Mouse (Mus musculus): ENCODE measurements around the gene Nfia. TPM values are rescaled to one million over a fixed set of nuclear protein-coding genes. Genes with fewer than 3 reads are reported as not detected.

The Nfia gene
- polyA plus RNA-seq, 1 experiment = 1.4 TPM

DNA sequence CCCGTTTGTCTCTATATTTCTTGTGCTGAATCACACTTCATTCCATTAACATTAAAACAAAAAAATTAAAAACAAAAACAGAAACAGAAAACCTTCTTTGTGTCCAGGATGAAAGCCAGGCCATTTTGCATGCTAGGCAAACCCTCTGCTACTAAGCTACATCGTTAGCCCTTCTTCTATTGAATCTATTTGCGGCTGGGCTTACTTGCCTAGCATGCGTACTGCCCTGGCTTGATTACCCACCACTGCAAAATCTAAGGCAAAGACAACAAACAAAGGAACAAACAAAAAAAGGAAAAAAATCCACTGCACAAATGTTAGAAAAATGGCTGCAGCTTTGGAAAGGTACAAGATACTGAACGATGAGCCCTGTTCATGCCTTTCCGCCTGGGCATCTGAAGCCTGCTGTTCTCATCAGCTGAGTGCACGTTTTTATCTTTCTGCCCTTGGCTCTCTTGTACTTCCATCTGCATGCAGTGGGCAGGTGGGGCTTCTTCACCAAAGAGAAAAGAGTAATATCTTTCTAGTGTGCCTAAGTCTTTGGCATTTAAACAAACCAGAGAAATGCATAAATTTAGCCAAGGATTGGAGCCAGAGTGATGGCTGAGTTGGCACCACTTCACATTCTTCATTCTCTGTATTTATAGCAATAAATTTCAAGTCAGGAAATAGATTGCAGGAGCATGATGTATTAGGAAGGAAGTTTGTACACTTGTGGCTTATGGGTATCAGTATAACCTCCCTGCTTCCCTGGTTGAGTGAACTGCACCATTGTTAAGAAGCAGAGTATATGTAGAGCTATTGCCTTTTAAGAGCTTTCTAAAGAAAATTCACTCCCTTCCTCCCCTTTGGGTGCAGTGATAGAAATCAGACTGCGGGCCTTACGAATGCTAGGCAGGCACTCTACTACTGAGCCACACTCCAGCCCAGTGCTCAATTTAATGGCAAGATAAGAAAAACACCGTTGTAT lies 121.7 kb downstream of the Nfia start:
- Histone ChIP-seq H3K36me3 (ENCODE audit: control insufficient read depth, insufficient read depth, low read length, poor library complexity, severe bottlenecking) (no peaks in the 10 kb centered on the region), H3K27me3 (ENCODE audit: control insufficient read depth, insufficient read depth, low read length, poor library complexity, severe bottlenecking) (no peaks in the 10 kb centered on the region), H3K4me1 (ENCODE audit: control insufficient read depth, insufficient read depth, low read length) (no peaks in the 10 kb centered on the region), H3K9ac (ENCODE audit: low read depth, poor library complexity, severe bottlenecking) (no peak overlapping the region), H3K4me3 (ENCODE audit: low read depth, low read length) (no peak overlapping the region), H3K9me3 (replicated peaks; ENCODE audit: control insufficient read depth, insufficient read depth, low read length, poor library complexity, severe bottlenecking) (no peaks in the 10 kb centered on the region), H3K27ac (ENCODE audit: insufficient read depth, low read length) (no peak overlapping the region)
- no peak for TF ChIP-seq CTCF (IDR thresholded peaks at IDR 0.05; ENCODE audit: low read depth, low read length)
- TF ChIP-seq EP300 (IDR thresholded peaks at IDR 0.05; ENCODE audit: insufficient read depth, low read depth, low read length) = no peak
- TF ChIP-seq POLR2A (IDR thresholded peaks at IDR 0.05; ENCODE audit: insufficient read depth, low read length) = no peak

DNA sequence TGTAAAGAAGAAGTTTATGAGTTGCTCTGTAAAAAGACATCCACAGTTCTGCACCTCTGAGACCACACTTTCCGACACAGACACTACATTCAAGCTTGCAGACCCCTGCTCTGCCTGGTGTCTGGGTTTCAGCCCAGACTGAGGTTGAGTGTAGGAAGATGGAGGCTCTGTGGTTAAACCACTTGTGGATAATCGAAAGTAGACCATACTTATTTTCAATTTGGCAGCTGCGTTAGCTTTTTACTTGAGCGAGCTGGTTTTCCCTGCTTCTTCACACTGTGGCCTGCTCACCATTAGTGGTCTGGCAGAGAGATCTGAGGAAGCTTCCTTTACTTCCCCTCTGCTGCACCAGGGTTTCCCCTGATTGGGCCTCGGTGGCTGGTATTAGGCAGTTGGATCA lies 123.4 kb downstream of the Nfia start:
- no peaks in the 10 kb centered on the region for H3K27me3 ChIP-seq (ENCODE audit: control insufficient read depth, insufficient read depth, low read length, poor library complexity, severe bottlenecking)
- H3K4me1 ChIP-seq (ENCODE audit: control insufficient read depth, insufficient read depth, low read length) = no peaks in the 10 kb centered on the region
- TF ChIP-seq CTCF (IDR thresholded peaks at IDR 0.05; ENCODE audit: low read depth, low read length) (no peak), POLR2A (IDR thresholded peaks at IDR 0.05; ENCODE audit: insufficient read depth, low read length) (no peak), EP300 (IDR thresholded peaks at IDR 0.05; ENCODE audit: insufficient read depth, low read depth, low read length) (no peak)
- no peak overlapping the region for H3K4me3 ChIP-seq (ENCODE audit: low read depth, low read length)
- H3K9me3 ChIP-seq (replicated peaks; ENCODE audit: control insufficient read depth, insufficient read depth, low read length, poor library complexity, severe bottlenecking) = no peaks in the 10 kb centered on the region
- no peak overlapping the region for H3K9ac ChIP-seq (ENCODE audit: low read depth, poor library complexity, severe bottlenecking)
- no peaks in the 10 kb centered on the region for H3K36me3 ChIP-seq (ENCODE audit: control insufficient read depth, insufficient read depth, low read length, poor library complexity, severe bottlenecking)
- H3K27ac ChIP-seq (ENCODE audit: insufficient read depth, low read length) = no peak overlapping the region

- no peaks in the 10 kb centered on the region for H3K36me3 ChIP-seq (ENCODE audit: control insufficient read depth, insufficient read depth, low read length, poor library complexity, severe bottlenecking)
- H3K4me1 ChIP-seq (ENCODE audit: control insufficient read depth, insufficient read depth, low read length) = no peaks in the 10 kb centered on the region
- H3K4me3 ChIP-seq (ENCODE audit: low read depth, low read length) = no peak overlapping the region
- H3K9ac ChIP-seq (ENCODE audit: low read depth, poor library complexity, severe bottlenecking) = no peak overlapping the region
- no peak for TF ChIP-seq CTCF (IDR thresholded peaks at IDR 0.05; ENCODE audit: low read depth, low read length)
- no peak for TF ChIP-seq POLR2A (IDR thresholded peaks at IDR 0.05; ENCODE audit: insufficient read depth, low read length)
- TF ChIP-seq EP300 (IDR thresholded peaks at IDR 0.05; ENCODE audit: insufficient read depth, low read depth, low read length) = no peak
- H3K27me3 ChIP-seq (ENCODE audit: control insufficient read depth, insufficient read depth, low read length, poor library complexity, severe bottlenecking) = no peaks in the 10 kb centered on the region
- H3K9me3 ChIP-seq (replicated peaks; ENCODE audit: control insufficient read depth, insufficient read depth, low read length, poor library complexity, severe bottlenecking) = no peaks in the 10 kb centered on the region
- H3K27ac ChIP-seq (ENCODE audit: insufficient read depth, low read length) = no peak overlapping the region
Measured at GRCm38 (mm10) chr4:97900256-97900944, 127.9 kb downstream of the Nfia start.

GRCm38 (mm10) chr4:97905826-97906225 lies 133.3 kb downstream of the Nfia start:
- TF ChIP-seq POLR2A (IDR thresholded peaks at IDR 0.05; ENCODE audit: insufficient read depth, low read length) (no peak), EP300 (IDR thresholded peaks at IDR 0.05; ENCODE audit: insufficient read depth, low read depth, low read length) (no peak), CTCF (IDR thresholded peaks at IDR 0.05; ENCODE audit: low read depth, low read length) (no peak)
- Histone ChIP-seq H3K4me3 (ENCODE audit: low read depth, low read length) (no peak overlapping the region), H3K4me1 (ENCODE audit: control insufficient read depth, insufficient read depth, low read length) (no peaks in the 10 kb centered on the region), H3K36me3 (ENCODE audit: control insufficient read depth, insufficient read depth, low read length, poor library complexity, severe bottlenecking) (no peaks in the 10 kb centered on the region), H3K27ac (ENCODE audit: insufficient read depth, low read length) (no peak overlapping the region), H3K9ac (ENCODE audit: low read depth, poor library complexity, severe bottlenecking) (no peak overlapping the region), H3K27me3 (ENCODE audit: control insufficient read depth, insufficient read depth, low read length, poor library complexity, severe bottlenecking) (no peaks in the 10 kb centered on the region), H3K9me3 (replicated peaks; ENCODE audit: control insufficient read depth, insufficient read depth, low read length, poor library complexity, severe bottlenecking) (no peaks in the 10 kb centered on the region)

DNA sequence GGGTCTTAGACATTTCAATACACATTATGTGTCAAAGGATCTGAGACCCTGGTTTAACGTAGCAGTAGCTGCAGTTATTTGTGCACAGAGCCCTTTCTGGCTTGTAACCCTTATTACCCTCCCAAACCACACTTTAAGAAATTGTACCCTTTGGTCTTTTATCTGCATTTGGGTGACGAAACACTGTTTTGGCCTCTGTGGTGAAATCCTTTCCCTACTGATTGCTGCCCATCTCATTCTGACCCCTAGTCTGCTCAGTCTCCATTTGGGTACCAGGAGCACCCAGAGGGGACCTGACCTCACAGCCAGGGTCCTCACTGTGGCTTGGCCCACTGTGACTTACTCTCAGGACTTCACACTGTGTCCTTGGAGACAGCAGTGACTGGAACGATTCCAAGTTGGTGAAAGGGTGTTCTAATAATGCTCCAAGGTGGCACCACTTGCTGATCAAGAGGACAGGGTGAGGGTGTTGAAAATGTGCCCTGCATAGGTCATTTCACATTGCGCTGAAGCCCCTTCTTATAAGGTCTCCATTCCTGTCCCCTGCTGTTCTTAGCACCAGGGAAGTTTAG lies 136.1 kb downstream of the Nfia start:
- no peaks in the 10 kb centered on the region for H3K9me3 ChIP-seq (replicated peaks; ENCODE audit: control insufficient read depth, insufficient read depth, low read length, poor library complexity, severe bottlenecking)
- no peaks in the 10 kb centered on the region for H3K4me1 ChIP-seq (ENCODE audit: control insufficient read depth, insufficient read depth, low read length)
- H3K27ac ChIP-seq (ENCODE audit: insufficient read depth, low read length) = no peak overlapping the region
- H3K27me3 ChIP-seq (ENCODE audit: control insufficient read depth, insufficient read depth, low read length, poor library complexity, severe bottlenecking) = no peaks in the 10 kb centered on the region
- TF ChIP-seq CTCF (IDR thresholded peaks at IDR 0.05; ENCODE audit: low read depth, low read length) (no peak), EP300 (IDR thresholded peaks at IDR 0.05; ENCODE audit: insufficient read depth, low read depth, low read length) (no peak), POLR2A (IDR thresholded peaks at IDR 0.05; ENCODE audit: insufficient read depth, low read length) (no peak)
- H3K4me3 ChIP-seq (ENCODE audit: low read depth, low read length) = no peak overlapping the region
- no peak overlapping the region for H3K9ac ChIP-seq (ENCODE audit: low read depth, poor library complexity, severe bottlenecking)
- no peaks in the 10 kb centered on the region for H3K36me3 ChIP-seq (ENCODE audit: control insufficient read depth, insufficient read depth, low read length, poor library complexity, severe bottlenecking)
